Mouse (Mus musculus) gastrocnemius, postnatal 14 days (tissue): Measurements from ENCODE around the gene Mpped1. TPM values are rescaled to one million over a fixed set of nuclear protein-coding genes. Genes with fewer than 3 reads are reported as not detected.

Experiments used
- DNase-seq: peaks from one replicate; pipeline ENCODE4 v3.0.0; 2021; ENCODE audit warnings: mixed read lengths
- intact Hi-C: fragments of 180-260 bp; cut with DNase I; formaldehyde crosslinking; loops from one replicate; pipeline ENCODE4 v1.15.1; 2025; ENCODE audit warnings: low total_unique reads
- total RNA-seq, 2 experiments: library from RNA; stranded (reverse); gene quantifications; 2 replicates each; pipeline ENCODE4 v1.2.3; 2021

Mpped1 gene
- total RNA-seq, 2 experiments from 2014 or later = not detected

DNA sequence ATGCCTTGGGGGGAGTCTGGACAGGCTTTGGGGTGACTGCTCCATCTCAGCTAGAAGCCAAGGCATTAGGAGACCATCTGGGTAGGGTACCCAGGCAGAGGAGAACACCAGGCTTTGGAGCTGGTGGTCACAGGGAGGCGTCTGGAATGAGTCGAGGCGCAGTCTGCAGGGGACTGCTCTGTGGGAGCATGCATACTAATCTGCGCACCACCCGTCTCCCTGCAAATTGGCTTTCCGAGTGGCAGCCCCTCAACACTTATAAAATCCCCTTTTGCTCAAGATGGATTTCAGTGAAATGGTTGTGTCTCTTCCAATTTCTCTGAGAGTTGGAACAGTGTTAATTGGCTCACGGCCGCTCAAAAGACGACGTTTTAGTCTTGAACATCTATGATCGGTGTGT lies 2.0 kb downstream of the Mpped1 start:
- intact Hi-C loops = no loop called here
- DNase-seq = no peak

DNA sequence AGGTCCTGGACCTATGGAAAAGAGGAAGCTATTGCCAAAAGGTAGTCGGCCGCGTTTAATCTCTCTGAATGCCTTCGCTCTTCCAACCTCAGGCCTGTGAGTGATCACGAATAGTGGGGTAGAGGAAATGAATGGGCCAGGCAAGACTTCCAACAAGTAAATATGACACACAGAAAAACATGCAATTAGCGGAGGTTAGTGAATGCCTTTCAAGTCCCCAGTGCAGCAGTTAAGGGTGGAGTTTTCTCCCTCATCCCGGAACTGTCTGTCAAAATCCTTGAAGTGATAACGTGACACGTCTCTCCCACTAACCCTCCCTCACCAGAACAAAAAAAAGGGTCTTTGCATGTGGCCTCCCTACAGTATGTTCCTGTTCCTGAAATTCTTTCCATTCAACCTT lies 3.0 kb downstream of the Mpped1 start:
- no peak for DNase-seq
- intact Hi-C loops = no loop called here

DNA sequence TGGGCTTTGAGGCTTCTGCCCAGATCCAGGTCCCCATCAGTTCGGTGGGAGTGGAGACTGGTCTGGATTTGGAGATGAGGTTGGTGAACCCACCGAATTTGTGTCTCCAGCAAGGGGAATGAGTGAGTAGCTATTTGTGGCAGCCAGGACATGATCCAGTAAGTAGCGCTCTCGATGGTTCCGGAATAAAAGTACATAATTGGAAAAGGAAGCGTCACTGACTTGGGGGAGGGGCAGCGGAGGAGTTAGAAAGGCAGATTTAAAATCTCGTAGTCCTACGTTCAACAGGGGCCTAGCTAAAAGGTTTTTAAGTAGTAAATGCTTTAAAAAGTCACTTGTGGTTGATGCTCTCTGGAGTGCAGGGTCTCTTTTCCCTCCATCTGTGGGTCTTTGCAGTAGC lies 5.5 kb downstream of the Mpped1 start:
- intact Hi-C loops = no loop called here
- no peak for DNase-seq

DNA sequence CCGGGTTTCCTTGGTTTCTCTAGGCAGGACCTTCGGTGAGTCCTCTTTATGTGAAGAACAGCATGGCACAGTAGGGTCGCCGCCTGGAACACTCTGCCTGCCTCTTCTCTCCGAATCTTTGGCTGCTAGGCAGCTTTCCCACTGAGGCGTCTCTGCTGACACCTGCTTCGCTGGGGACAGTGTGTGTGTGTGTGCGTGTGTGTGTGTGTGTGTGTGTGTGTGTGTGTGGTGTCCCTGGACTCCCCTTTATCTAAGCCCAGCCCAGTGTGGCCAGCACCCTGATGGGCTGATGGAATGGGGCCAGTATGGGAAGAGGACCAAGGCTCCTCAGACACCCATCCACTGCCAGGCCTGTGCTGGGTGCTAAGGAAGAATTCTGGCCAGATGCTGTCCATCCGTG lies 9.8 kb downstream of the Mpped1 start:
- DNase-seq = no peak
- intact Hi-C loops = no loop called here

DNA sequence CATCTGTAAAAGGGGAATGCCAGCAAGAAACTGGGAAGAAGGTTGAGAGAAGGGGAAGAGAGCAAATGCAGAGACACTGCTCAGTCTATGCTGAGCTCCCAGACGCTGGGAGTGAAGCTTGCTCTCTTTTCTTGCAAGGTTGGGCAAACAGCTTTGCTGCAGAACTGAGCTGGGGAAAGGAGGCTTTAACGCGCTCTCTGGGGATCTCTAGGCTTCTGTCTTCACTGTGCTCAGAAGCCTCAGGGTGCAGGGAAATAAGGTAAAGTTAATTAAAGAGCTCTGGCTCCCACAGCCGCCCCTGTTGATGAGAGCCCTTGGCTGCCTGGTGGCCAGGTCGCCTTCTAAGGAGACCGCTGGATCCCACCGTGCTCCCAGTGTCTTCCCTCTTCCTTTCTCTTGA lies 17.7 kb downstream of the Mpped1 start:
- intact Hi-C loops = no loop called here
- DNase-seq = no peak

DNA sequence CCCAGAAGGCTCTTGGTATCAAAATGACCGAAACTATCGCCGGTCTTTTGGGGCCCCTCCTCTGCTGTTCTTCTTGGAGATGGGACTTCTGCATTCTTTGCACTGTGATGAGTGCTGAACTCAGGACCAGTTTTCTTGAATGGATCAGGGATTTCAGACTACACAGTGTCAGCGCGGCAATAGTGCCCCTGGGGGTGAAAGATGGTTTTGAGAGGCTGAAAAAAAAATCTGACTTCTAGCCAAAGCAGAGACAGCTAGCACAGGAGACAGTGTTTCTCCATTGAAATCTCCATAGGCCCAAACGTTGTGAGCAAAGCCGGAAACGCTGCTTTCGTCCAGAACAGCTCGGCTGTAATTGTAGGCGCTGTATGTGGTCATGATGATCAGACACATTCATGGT lies 19.7 kb downstream of the Mpped1 start:
- DNase-seq = no peak
- intact Hi-C loops = no loop called here

DNA sequence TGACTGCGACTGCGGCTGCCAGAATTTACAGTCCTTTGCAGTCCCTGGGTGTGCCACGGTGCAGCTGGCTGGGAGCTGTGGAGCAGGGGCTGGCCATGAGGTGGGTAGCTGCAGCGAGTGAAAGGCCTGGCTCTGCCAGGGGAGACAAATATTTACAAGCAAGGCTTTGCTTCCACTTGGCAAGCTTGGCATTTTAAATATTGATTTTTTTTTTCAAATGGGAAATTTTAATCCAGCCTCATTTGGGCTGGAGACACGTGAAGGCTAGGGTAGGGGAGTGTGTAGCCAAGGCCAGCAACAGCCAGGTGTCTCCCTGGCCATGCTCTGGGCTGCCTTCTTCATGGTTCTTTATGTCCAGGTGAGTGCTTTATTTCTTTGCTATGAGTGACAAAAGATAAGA lies 21.7 kb downstream of the Mpped1 start:
- intact Hi-C loops = no loop called here
- DNase-seq = no peak

DNA sequence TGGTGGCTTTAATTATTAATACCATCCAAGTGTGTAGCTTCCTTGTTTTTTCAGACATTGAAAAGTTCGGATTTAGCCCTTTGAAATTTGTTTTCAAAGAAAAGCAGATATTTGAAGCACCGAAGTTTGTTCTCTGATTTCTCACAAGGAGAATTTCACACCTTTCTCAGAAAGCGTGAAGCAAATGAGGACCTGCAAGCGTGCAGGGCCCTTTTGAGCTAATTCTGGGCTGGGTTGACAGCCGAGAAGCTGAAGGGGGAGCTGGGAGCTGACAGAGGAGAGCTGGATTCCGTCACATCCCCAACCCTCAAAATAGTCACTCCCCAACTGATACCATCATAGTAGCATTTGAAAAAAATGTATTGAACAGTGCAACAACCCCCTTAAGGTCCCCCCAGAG lies 34.8 kb downstream of the Mpped1 start:
- no peak for DNase-seq
- intact Hi-C loops = no loop called here

DNA sequence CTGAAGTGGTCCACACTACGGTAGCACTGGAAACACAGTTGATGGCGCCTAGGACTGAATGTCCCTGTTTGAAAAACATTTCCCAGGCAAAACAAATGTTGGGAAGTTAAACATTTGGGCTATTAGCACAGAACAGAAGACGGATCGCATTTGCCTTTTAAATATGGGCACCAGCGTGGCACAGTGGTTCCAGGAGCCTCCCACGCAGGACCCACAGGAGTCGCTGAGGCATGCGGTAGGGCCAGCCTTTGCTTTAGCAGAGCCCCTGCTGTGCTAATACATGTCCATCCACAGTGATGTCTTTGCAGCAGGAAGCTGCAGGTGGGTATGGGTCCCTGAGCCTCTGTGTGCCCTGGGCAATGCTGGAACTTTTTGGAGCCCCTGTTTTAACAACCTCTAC lies 48.7 kb downstream of the Mpped1 start:
- DNase-seq = no peak

DNA sequence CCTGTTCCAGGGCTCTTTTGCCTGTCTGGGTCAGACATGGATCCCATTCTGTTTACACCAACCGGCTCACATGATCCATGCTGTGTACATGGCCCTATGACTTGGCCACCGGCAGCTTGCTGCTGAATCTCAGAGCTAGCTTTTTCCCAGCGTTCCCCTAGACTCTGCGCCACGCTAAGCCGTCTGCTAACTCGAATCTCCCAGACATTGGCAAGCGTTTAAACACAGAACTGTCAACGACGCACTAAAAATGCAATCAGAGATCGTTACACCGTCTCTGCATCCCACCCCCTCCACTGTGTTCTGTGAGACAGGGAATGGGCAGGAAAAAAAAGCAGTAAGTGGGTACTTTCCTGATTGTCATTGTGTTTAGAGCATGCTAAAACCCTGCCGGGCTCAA lies 50.0 kb downstream of the Mpped1 start:
- intact Hi-C loops = no loop called here

More for the DNA sequence above, 48.7 kb downstream of the Mpped1 start:
- intact Hi-C loops = no loop called here

DNA sequence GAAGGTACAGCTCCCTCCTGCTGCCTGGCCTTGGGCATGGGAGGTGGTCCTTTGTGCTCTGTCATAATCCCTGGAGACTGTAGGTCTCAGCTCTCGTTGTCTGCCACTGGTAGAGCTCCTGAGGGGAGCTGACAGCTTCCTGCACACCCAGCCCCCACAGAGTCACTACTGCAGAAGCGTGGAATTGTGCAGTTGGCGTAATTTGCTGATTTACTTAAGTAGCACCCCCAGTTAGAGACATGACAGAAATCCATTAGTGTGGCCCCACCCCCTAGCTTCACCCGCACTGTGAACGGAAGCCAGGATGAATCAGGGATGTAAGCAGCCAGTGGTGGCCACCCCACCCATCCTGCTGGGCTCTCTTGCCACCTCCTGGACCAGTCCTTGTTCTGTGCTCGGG lies 53.0 kb downstream of the Mpped1 start:
- DNase-seq = no peak
- intact Hi-C loops = no loop called here

More for the DNA sequence above, 50.0 kb downstream of the Mpped1 start:
- DNase-seq = no peak

DNA sequence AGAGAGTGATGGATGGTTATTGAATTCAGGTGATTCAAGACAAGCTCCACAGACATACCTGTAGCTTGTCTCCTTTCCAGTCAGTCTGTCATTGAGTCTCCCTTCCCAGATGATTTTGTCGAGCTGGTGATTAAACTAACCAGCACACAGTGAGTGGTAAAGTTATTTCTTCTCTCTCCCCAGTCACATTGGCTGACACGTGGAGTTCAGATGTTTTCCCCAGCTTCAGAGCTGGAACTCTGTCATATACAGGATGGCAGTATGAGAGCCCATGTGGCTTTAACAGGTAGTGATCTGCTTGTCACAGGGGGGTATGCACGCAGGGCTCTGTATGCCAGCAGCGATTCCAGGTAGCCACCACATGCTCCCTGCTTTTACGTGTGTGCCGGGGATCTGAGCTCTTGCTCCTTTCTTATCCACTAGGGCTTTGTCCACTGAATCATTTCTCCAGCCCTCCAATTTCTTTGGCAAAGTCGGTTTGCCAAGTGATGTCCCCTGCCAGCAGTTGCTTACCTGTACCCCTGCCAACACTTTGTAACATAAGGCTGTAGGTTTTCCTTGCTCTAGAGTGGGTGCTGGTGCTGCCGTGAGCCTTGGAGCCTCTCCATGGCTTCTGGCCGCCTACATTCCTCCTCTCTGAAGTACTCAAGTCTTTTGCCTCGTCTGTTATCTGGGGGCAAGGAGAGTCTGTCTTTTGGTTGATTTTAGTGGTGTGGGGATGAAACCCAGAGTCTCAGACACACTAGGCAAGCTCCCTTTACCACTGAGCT lies 61.9 kb downstream of the Mpped1 start:
- intact Hi-C loops = no loop called here
- no peak for DNase-seq

DNA sequence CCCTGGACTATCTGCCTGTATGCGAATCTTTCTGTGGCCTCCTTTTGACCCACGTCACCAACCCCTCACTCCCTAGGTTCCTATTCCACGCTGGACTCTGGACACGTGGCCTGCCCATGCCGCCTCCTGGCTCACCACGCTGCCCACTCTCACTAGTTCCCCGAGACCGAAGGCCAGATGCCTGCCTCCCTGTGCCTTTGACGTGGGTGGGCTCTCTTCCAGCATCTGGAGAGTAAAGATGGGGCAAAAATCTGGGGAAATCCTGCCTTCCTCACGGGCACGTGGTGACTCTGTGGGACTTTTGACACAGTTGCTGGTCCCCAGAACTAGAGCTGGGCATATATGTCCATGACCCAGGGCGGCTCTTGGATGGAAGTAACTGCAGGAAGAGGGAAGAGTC lies 63.2 kb downstream of the Mpped1 start:
- intact Hi-C loops = no loop called here

DNA sequence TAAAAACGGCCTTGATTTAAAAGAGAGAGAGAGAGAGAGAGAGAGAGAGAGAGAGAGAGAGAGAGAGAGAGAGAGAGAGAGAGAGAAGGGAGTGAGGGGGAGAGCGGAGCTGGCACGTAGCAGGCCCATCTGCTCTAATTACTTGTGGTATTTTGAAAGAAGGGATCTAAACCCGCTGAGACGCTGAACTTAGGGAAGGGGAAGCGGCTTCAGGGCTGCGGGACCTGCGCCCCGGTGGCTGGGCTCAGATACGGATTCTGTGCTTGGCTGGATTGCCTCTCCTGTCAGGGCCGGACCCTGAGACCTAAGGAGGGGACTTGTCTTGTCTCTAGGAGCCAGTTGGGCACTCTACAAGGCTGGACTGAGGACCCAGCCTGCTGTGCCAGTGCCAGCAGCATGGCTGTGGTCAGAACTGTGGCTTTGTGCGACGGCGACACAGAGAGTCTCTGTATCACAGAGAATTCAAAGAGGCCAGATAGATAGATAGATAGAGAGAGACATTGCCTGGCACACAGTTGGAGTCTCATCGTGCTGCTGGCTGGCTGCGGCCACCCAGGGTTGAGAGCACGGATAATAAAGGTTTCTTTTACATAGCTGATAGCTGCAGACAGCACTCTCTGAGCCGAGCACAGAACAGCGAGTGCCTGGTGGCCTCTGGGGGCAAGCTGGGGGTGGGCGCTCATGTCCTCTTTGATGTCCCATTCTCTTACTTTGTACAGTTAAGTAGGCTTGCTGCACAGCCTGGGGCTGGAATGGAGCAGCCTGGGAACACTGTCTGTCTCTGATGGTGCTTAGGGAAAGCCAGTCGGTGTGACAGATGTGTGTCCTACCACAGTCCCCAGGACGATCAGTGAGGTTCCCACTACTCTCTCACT lies 63.9 kb downstream of the Mpped1 start:
- intact Hi-C loops = no loop called here
- DNase-seq = no peak

More for the DNA sequence above, 63.2 kb downstream of the Mpped1 start:
- no peak for DNase-seq

DNA sequence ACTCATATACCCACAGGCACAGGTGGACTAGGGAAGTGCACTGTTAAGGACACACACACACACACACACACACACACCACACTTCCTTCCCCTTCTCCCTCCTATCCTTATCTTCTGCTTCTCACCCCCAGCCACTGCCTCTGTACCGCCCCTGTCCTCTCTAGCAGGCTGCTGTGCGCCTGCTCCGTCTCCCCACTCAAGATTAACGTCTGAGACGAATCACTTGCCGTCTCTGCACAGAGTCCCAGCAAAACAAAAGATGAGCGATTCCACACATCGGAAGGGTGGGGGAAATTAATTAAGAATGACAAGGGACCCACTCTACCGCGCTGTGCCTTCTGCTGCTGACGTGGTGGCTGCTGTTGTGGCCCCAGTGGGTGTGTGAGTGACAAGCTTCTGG lies 66.5 kb downstream of the Mpped1 start:
- intact Hi-C loops = no loop called here
- DNase-seq = no peak

DNA sequence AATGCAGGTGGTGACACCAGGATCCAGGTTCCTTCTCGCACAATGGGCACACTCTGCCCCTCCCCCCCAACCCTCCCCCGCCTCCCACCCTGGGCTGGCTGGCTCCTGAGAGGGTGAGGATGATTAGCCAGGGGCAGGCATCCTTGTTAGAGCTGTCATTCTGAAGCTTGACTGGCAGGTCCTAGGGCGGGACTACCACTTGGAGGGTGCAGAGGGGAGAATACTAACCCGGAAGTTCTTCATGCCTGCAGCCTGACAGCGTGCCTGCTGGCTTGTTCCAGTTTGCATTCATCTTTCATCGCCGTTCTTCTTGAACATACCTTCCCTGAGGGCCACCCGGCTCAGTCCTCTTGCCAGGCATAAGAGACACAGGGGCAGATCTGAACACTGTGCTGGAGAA lies 67.3 kb downstream of the Mpped1 start:
- intact Hi-C loops = no loop called here
- no peak for DNase-seq

DNA sequence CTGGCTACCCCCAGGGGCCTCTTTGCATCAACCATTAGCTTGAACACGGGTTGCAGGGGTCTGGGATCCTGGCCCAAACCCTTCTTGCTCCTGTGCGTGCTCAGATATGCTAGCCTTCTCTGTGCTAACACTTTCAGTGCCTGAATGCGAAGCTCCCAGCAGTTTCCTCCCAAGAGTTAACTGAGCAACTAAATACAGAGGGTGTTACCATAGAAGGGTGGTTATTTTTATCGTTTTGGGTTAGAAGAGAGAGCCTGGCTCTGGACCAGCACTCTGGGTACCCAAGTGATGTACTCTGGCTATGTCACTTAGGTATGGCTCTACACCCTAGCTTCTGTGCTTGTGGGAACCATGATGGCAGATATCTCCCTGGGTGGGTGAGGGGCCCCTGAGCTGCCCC lies 68.2 kb downstream of the Mpped1 start:
- DNase-seq = no peak
- intact Hi-C loops = no loop called here

DNA sequence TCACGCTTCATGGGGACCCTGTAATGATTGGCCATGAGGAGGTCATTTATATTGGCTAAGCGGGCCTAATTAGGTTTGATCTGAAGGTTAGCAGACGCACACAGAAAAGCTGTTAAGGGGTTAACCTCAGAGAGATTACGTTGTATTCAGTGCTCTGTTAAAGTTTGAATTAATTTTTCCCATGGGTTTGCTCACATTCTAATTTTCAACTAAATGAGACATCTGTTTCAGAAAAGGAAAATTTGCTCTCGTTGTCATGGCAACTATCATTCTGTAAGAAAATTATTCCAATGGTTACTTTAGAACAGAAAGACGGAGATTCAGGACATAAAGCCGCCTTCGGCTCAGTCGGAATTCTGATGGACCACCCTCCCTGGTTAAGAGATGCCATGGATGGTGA lies 68.9 kb downstream of the Mpped1 start:
- DNase-seq = no peak
- intact Hi-C loops = no loop called here

DNA sequence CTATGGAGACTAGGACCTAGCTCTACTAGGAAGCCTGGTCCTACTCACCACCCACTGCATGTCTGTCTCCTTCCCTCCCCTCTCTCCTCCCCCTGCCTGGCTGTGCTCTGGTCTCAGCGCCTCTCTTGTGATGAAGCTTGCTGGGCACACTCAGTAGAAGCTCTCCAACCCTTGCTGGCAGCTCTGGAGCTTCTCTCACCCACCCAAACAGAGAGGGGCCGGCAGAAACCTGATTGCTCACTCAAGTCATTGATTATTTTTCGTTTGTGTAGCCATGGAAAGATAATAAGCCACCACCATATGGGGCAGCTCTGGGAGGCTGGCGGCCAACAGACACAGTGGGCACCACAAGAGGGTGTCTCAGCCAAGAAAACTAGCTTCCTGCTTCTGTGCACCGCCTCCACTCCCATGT lies 74.1 kb downstream of the Mpped1 start:
- DNase-seq = no peak
- intact Hi-C loops = no loop called here

DNA sequence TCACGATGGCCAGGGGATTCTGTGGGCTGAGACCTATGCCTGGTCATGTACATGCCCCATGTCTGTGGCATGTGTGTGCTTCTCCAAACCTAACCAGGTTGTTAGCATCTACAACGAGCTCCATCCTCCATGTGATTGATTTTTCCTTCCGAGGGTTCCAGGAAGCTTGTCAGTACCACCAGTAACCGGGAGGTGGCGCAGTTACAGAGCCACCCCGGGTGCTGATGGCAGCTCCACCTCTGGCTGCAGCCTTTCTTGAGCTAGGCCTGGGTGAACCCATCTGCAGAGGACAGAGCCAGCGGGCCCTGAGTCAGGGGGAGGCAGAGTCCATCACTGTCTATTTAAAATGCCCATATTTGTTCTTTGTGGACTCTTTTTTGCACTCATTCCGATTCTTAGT lies 77.9 kb downstream of the Mpped1 start:
- peak; percentile 70 for DNase-seq
- intact Hi-C loops = loop anchor here (2.0 to 5.0 kb wide), 2 partner anchors 140 to 198 kb away; no protein-coding TSS in a partner anchor

DNA sequence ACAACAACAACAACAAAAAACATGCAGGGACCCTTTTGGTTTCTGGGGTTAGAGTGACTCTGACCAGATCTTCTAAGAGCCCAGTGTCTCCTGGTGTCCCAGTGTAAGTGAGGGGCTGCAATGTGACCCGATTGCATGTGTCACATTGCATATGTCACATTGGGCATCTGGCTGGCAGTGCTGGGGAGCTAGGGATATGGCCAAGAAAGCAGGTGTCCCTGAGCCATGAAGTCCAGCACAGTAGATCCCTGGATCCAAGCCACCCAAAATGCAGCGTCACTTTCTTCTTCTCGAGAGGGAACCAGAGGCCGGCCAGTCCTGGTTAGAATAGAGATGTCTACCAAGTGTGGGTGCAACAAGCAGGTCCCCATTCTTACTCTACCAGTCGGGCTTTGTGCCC lies 86.4 kb downstream of the Mpped1 start:
- intact Hi-C loops = no loop called here
- DNase-seq = no peak
